Mouse (Mus musculus) bone marrow macrophage, adult 2 months (primary cell): ENCODE results near the gene Csnk1e.

ENCODE experiments used
- CTCF ChIP-seq: IDR thresholded peaks from 2 replicates; pipeline ENCODE4 v1.5.1; 2012; ENCODE audit warnings: low read depth, mild to moderate bottlenecking, low read length, moderate library complexity
- POLR2A ChIP-seq: IDR thresholded peaks from 2 replicates; pipeline ENCODE4 v1.6.1; 2012; ENCODE audit warnings: mild to moderate bottlenecking, low read depth, low read length, borderline replicate concordance

DNA sequence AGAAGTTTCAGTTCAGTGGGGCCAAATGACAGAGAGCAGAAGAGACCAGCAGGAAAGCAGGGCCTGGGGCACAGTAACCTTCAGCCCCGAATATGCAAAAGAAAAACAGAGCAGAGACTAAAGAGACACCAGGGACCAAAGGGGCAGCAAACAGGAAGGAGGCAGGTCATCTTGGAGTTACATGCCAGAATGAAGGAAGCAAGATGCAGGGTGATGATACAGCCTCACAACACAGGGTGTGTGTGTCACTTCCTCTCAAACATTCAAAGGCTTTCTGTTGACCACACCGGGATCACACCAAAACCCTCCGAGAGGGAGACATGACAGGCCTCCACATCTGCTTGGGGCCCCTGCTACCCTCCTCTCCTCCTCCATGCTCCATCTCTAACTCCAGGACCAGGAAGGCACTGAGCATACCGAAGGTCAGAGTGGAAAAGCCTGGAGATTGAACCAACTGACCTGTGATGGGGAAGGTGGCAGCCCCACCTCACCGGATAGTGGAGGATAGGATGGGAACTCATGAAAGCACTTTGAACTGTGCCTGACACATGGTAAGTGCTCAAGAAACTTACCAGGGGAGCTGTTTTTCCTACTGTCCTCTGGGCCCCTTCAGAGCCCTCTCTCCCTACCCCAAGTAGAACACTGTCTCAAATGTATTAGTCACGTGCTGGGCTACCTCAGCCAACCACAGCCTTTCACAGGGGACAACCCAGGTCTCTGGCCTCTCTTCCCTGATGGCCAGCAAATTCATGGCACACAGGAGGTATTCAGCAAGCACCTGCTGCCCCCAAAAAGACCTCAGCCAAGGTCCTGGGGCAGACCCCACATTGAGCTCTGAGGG lies 55.0 kb downstream of the Csnk1e start:
- TF ChIP-seq POLR2A (no peak), CTCF (no peak)
